Mouse (Mus musculus): ENCODE data around the gene Srpk3. TPM values are rescaled to one million over a fixed set of nuclear protein-coding genes. Genes with fewer than 3 reads are reported as not detected.
"Not testable (repeated sequence)": the region's sequence is repeated elsewhere in the genome, so short reads cannot be mapped to it uniquely, and the experiment has no call there.

Gene Srpk3
- 10 to 100 TPM; 43.5 to 47.5 TPM for total RNA-seq (2021)
- long read RNA-seq, experiment 1, transcript Srpk3-201 (15 exons, 1,981 nt), result major isoform, 64 of 103 reads
- long read RNA-seq, experiment 1, partial matches to known transcripts, result 13 of 103 reads
- long read RNA-seq, experiment 1, other reads (novel, unspliced or antisense), result 26 of 103 reads
- long read RNA-seq, experiment 2, transcript Srpk3-201 (15 exons, 1,981 nt), result major isoform, 64 of 116 reads
- long read RNA-seq, experiment 2, partial matches to known transcripts, result 9 of 116 reads
- long read RNA-seq, experiment 2, other reads (novel, unspliced or antisense), result 43 of 116 reads

GRCm38 (mm10) chrX:73774168-73774760, at the start of gene Srpk3:
Srpk3 (plus strand) TSS chrX:73774405.
- peak; percentile 23 to 28 for DNase-seq
- intact Hi-C loops (cut with DNase I), result no loop called here

GRCm38 (mm10) chrX:73730908-73731307, 43.3 kb upstream of the Srpk3 start:
- no peak for DNase-seq
- intact Hi-C loops (cut with DNase I), result no loop called here

DNA sequence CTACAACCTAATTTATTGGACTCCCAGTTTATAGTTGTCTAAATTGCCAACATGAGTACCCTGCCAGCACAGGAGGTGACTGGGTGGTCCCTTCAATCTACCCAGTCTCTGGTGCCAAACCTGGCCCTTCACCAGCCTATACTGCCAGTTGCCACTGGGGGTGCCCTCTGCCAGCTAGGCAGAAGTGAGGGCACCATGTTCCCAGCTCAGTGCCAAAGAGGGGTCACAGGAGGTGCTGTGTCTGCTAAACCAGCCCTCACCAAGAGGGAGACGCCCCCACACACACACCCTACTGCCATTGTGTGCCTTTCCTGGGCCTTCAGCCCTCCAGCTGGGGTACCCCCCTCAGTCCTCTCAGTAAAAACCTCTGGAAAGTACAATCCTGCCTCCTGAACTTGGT, 36.0 kb upstream of the Srpk3 start:
- intact Hi-C loops (cut with DNase I), result no loop called here
- no peak for DNase-seq

- no peak for DNase-seq
- intact Hi-C loops (cut with DNase I), result no loop called here
Measured at GRCm38 (mm10) chrX:73739151-73739550, 35.1 kb upstream of the Srpk3 start.

DNA sequence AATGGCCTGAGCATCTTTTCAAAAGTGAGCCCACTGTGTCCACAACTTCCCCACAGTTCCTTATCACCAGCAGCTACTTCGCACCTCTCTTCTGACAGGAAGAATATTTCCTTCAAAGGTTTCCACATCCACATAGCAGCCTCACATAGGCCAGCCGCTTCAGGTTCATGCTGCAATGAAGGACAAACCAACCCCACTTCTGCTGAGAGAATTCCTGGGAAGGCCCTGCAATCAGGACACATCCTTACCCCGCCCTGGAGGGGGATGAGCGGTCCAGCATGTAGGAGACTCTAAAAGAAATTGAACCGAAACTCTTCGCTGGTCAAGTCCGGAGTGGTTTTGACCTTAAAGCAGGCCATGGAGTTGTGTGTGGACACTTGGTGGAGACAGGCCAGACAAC, 34.4 kb upstream of the Srpk3 start:
- DNase-seq; intact Hi-C loops (cut with DNase I): not testable (repeated sequence)

DNA sequence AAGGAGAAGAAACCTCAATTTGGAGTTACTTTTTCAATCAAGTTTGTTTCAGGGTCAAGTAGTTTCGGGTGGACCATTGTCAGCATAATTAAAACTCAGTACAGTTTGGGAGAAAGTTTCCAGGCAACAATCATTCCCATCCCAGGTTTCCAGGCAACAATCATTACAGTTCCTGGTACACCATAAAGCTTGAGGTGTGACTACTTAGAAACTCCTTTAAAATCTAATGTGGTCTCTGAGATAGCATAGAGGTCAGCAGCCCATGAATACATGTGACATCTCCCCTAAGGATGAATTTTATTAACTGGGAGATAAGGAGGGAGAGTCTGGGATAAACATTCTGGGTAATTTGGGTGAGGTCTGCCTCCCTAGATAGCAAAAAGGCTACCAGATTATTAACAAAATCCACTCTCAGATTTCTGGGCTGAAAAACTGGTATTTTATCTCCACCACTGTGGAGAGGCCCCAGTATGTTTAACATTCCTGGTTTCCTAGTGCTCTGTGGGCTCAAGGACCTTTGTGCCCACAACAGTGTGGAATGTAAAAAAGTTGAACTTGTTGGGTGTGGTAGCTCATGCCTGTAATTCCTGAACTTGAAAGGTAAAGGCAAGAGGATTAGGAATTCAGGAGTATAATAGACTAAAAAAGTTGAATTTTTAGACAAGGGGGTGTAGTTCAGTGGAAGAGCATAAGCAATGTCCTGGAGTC, 29.3 kb upstream of the Srpk3 start:
- no peak for DNase-seq
- intact Hi-C loops (cut with DNase I), result no loop called here

DNA sequence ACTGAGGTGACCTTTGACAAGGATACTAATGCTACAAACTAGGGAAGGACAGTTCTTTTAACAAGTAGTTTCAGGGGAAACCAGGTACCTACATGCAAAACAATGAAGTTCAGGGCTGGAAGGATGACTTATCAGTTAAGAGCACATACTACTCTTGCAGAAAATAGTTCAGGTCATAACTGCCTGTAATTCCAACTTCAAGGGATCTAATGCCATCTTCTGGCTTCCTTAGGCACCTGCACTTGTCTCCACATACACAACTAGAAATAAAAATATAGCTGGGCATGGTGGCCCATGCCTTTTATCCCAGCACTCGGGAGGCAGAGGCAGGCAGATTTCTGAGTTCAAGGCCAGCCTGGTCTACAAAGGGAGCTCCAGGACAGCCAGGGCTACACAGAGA, 25.2 kb upstream of the Srpk3 start:
- no peak for DNase-seq
- intact Hi-C loops (cut with DNase I), result no loop called here

- intact Hi-C loops (cut with DNase I), result no loop called here
- no peak for DNase-seq
Measured at GRCm38 (mm10) chrX:73756334-73757140, 17.7 kb upstream of the Srpk3 start, which contains the start of gene Plxnb3. Plxnb3 (plus strand) TSS chrX:73757090.

DNA sequence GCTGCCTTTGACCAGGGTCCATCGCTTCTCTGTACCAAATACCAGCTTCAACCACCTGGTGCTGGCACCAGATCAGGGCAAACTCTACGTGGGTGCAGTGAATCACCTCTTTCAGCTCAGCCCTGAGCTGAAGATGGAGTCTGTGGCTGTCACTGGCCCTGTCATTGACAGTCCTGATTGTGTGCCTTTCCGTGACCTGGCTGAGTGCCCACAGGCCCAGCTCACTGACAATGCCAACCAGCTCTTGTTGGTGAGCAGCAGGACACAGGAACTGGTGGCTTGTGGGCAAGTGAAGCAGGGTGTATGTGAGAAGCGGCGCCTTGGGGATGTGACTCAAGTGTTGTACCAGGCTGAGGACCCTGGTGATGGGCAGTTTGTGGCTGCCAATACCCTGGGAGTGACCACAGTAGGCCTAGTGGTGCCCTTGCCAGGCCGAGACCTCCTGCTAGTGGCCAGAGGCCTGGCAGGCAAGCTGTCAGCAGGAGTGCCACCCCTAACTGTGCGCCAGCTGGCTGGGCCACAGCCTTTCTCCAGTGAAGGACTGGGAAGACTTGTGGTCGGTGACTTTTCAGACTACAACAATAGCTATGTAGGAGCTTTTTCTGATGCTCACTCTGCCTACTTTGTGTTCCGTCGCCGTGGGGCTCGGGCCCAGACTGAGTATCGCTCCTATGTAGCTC, 15.5 kb upstream of the Srpk3 start:
- intact Hi-C loops (cut with DNase I), result no loop called here
- DNase-seq, result no peak

DNA sequence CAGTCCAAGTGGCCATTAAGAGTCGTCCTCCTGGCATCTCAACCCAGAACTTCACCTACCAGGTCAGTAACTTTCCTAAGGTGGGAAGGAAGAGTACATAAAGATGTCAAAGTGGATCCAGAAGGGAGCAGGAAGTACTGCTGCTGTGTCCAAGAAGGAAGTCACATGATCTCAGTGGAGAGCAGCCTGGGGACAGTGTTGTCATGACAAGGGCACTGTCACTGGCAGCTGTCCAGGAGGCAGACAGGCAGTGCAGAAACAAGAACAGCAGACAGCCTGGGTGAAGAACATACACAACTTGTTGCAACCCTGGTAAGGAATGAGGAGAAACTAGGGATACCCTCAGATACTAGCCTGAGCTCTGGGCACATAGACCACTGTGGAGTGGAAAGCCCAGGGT, 8.9 kb upstream of the Srpk3 start:
- DNase-seq, result no peak
- intact Hi-C loops (cut with DNase I), result no loop called here

GRCm38 (mm10) chrX:73767267-73767666, 6.9 kb upstream of the Srpk3 start:
- DNase-seq, result no peak
- intact Hi-C loops (cut with DNase I), result no loop called here

- intact Hi-C loops (cut with DNase I), result no loop called here
- no peak for DNase-seq
Measured at GRCm38 (mm10) chrX:73774802-73775483, 738 bp downstream of the Srpk3 start.

- intact Hi-C loops (cut with DNase I), result no loop called here
- no peak for DNase-seq
Measured at GRCm38 (mm10) chrX:73782227-73782626, 8.0 kb downstream of the Srpk3 start.

- DNase-seq, result no peak
- intact Hi-C loops (cut with DNase I), result no loop called here
Measured at GRCm38 (mm10) chrX:73785666-73786065, 11.5 kb downstream of the Srpk3 start.

DNA sequence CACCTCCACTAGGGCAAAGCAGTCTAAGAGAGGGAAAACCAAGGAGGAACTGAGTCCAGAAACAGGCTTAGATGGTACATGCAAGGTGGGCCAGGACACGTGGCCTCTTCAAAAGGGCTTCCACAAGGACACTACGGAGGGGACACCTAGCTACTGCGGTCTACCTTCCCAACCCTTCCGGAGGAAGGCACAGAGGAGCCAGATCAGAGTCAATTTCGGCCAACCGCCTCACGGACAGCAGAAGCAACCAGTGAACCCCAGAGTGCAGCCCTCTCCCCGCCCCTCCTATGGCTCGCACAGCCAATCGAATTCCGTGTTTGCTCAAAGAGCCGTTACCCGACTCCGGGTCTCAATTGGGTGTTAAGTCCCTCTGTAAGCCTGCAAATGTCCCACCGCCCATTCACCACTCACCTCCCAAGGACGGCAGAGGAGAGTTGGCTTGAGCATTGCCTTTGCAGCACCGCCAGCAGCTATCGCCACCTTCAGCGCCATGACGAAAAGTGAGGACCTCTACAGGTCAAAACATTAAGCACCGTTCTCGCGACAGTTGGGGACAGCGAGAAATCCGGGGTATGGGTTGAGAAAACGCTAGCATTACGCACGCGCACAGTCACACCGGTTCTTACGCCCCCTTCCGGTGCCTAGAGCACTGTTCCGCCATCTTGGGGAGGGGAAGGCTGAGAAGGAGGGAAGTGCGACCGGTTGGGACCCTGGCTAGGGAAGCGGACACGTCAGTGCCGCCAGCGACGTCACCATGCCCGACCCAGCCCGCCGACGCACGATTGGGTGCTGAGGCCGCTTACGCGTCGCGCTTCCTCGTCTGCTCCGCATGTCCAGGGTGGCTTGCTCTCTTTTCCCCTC, 12.4 kb downstream of the Srpk3 start, which contains the start of the genes Idh3g and Ssr4:
Idh3g (minus strand) TSS at position 534 of the 861 bp plus-strand sequence.
Ssr4 (plus strand) TSS at position 665 of the 861 bp plus-strand sequence.
- peak; percentile 89 for DNase-seq
- intact Hi-C loops (cut with DNase I), result no loop called here

DNA sequence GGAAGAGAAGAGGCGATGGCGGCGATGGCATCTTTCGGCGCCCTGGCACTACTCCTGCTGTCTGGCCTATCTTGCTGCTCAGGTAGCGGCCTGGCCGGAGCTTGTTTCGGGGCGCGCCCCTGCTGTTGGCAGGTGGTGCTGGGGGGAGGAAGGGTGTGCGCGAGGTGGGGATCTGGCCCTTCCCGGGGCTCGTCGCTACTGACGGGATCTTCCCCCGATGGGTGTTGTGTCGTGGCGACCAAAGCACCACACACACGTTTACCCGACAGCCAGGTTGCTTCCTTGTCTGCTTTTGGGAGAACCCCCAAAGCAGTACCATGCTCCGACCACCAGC, 13.0 kb downstream of the Srpk3 start:
- no peak for DNase-seq

DNA sequence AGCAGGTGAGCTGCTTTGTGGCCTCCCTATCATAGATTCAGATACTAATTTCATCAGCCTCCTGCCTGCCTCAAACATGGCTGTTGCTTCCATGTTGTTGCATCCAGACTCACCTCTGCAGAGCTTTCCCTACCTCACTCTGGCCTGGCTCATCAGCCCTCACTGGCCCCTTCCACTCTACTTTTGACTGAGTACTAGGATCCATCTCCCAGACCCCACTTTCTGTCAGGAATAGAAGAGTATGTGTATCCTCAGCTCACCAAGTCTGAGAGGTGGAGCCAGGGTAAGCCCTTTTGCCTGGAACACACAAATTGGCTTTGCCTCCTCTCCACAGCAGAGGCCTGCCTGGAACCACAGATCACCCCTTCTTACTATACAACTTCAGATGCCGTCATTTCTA, 14.3 kb downstream of the Srpk3 start:
- DNase-seq, result no peak

More for the DNA sequence above, 13.0 kb downstream of the Srpk3 start:
- intact Hi-C loops (cut with DNase I), result no loop called here

GRCm38 (mm10) chrX:73793039-73793438, 18.8 kb downstream of the Srpk3 start:
- intact Hi-C loops (cut with DNase I), result no loop called here
- no peak for DNase-seq

More for the DNA sequence above, 14.3 kb downstream of the Srpk3 start:
- intact Hi-C loops (cut with DNase I), result no loop called here

DNA sequence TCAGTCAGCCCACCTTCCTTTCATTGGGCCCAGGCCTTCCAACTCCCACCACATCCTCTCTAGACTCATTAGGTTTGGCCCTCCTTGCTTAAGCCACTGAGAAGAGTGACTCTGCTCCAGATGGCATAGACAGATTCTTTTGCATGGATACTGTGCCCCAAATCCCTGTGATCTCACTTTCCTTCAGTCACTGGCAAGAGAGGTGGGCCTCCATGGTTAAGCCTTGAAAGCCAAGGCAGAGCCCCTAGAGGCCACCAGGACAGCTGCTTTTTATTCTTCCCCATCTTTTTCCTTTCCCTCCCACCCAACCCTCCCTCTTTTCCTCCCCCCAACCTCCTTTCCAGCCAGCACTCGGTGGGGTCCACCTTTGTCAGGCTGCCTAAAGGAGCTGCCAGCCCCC, 19.3 kb downstream of the Srpk3 start:
- intact Hi-C loops (cut with DNase I), result no loop called here

More for the DNA sequence above, 19.3 kb downstream of the Srpk3 start:
- DNase-seq, result no peak

Measured in gastrocnemius, postnatal 36 days (tissue).